Mouse (Mus musculus) CH12.LX (cell line): ENCODE results near the gene Psd. TPM values are rescaled to one million over a fixed set of nuclear protein-coding genes. Genes with fewer than 3 reads are reported as not detected.
A peak's percentile ranks its signal among the peaks of the same experiment; 100 is the strongest.

Source experiments
- DNase-seq: peaks from one replicate; pipeline ENCODE4 v3.0.0-alpha.2; 2013; ENCODE audit errors: extremely low read depth
- H3K27ac ChIP-seq: 2 replicates; pipeline ENCODE4 v1.5.1; 2012; ENCODE audit warnings: low read depth, mild to moderate bottlenecking, control low read depth, moderate library complexity; ENCODE audit not compliant: insufficient read depth
- H3K27me3 ChIP-seq: replicated peaks from 2 replicates; pipeline ENCODE3; 2012; ENCODE audit warnings: inconsistent platforms
- H3K36me3 ChIP-seq, 2 experiments: replicated peaks in 1 of 2; 2 replicates each; pipeline versions ENCODE3 to v1.6.1; 2012; ENCODE audit warnings: inconsistent platforms in 1 of 2, low read length in 1 of 2, mild to moderate bottlenecking in 1 of 2, mixed read lengths in 1 of 2, moderate library complexity in 1 of 2; ENCODE audit not compliant: control insufficient read depth in 1 of 2, insufficient read depth in 1 of 2
- H3K4me1 ChIP-seq, 2 experiments: 2 replicates each; pipeline ENCODE4 v1.6.1; 2012; ENCODE audit warnings: inconsistent platforms in 1 of 2, moderate library complexity in 1 of 2; ENCODE audit not compliant: insufficient read depth in 2 of 2, control insufficient read depth in 1 of 2
- H3K4me2 ChIP-seq: 2 replicates; pipeline ENCODE4 v1.6.1; 2012; ENCODE audit warnings: low read depth, mild to moderate bottlenecking, control low read depth; ENCODE audit not compliant: poor library complexity, insufficient read depth, severe bottlenecking
- H3K4me3 ChIP-seq, 3 experiments: fragments of 150-350 bp in 1 of 3; sonication (generic) in 1 of 3; replicated peaks in 1 of 3; 2 replicates each; pipeline versions ENCODE3 to v1.5.1; 2011 to 2012; ENCODE audit warnings: low read depth in 2 of 3, low read length in 2 of 3, mild to moderate bottlenecking in 2 of 3, moderate library complexity in 2 of 3, control low read depth in 1 of 3, improper control_type of control experiment in 1 of 3, inconsistent platforms in 1 of 3, mixed read lengths in 1 of 3; ENCODE audit not compliant: poor library complexity in 1 of 3
- H3K79me2 ChIP-seq: replicated peaks from 2 replicates; pipeline ENCODE4 v1.6.1; 2012; ENCODE audit warnings: mild to moderate bottlenecking, moderate library complexity; ENCODE audit not compliant: control insufficient read depth, poor library complexity, insufficient read depth, severe bottlenecking; ENCODE audit errors: extremely low read depth
- H3K9ac ChIP-seq: 2 replicates; pipeline ENCODE4 v1.6.1; 2012; ENCODE audit warnings: low read depth, mild to moderate bottlenecking, control low read depth, moderate library complexity; ENCODE audit not compliant: insufficient read depth
- H3K9me3 ChIP-seq: replicated peaks from 2 replicates; pipeline ENCODE3; 2012; ENCODE audit warnings: low read length, inconsistent platforms, mixed read lengths
- E2F4 ChIP-seq: IDR thresholded peaks from 2 replicates; pipeline ENCODE4 v1.6.1; 2011; ENCODE audit warnings: low read depth, low read length, improper control_type of control experiment; ENCODE audit not compliant: insufficient replicate concordance
- ELF1 ChIP-seq: IDR thresholded peaks from 2 replicates; pipeline ENCODE4 v1.6.1; 2014; ENCODE audit warnings: low read depth, mild to moderate bottlenecking, inconsistent platforms, low read length, improper control_type of control experiment
- ETS1 ChIP-seq: conservative IDR thresholded peaks from 2 replicates; pipeline ENCODE4 v1.6.1; 2012; ENCODE audit warnings: low read depth, mild to moderate bottlenecking, inconsistent platforms, low read length, improper control_type of control experiment, moderate library complexity
- JUN ChIP-seq: IDR thresholded peaks from 2 replicates; pipeline ENCODE4 v1.6.1; 2011; ENCODE audit warnings: low read depth, mild to moderate bottlenecking, low read length, improper control_type of control experiment, moderate library complexity; ENCODE audit not compliant: insufficient read depth
- KAT2A ChIP-seq: IDR thresholded peaks from 2 replicates; pipeline ENCODE4 v1.6.1; 2012; ENCODE audit warnings: low read length, improper control_type of control experiment, inconsistent platforms; ENCODE audit not compliant: insufficient replicate concordance
- MAX ChIP-seq: IDR thresholded peaks from 2 replicates; pipeline ENCODE4 v1.6.1; 2011; ENCODE audit warnings: low read length, improper control_type of control experiment
- MAZ ChIP-seq: IDR thresholded peaks from 2 replicates; pipeline ENCODE4 v1.6.1; 2012; ENCODE audit warnings: low read depth, mild to moderate bottlenecking, inconsistent platforms, low read length, improper control_type of control experiment, moderate library complexity
- MXI1 ChIP-seq: IDR thresholded peaks from 2 replicates; pipeline ENCODE4 v1.6.1; 2011; ENCODE audit warnings: mild to moderate bottlenecking, low read depth, low read length, improper control_type of control experiment
- NRF1 ChIP-seq: IDR thresholded peaks from 2 replicates; pipeline ENCODE4 v1.6.1; 2014; ENCODE audit warnings: low read depth, mild to moderate bottlenecking, inconsistent platforms, low read length, improper control_type of control experiment, moderate library complexity
- RAD21 ChIP-seq: IDR thresholded peaks from 2 replicates; pipeline ENCODE4 v1.6.1; 2011; ENCODE audit warnings: low read depth, mild to moderate bottlenecking, low read length, improper control_type of control experiment, moderate library complexity
- RCOR1 ChIP-seq: conservative IDR thresholded peaks from 2 replicates; pipeline ENCODE4 v1.6.1; 2012; ENCODE audit warnings: low read depth, mild to moderate bottlenecking, inconsistent platforms, low read length, improper control_type of control experiment
- SIN3A ChIP-seq: IDR thresholded peaks from 2 replicates; pipeline ENCODE4 v1.6.1; 2012; ENCODE audit warnings: low read length, improper control_type of control experiment, inconsistent platforms
- SMC3 ChIP-seq: IDR thresholded peaks from 2 replicates; pipeline ENCODE4 v1.6.1; 2011; ENCODE audit warnings: low read depth, low read length, improper control_type of control experiment
- TBP ChIP-seq: conservative IDR thresholded peaks from 2 replicates; pipeline ENCODE4 v1.6.1; 2011; ENCODE audit warnings: low read depth, low read length, improper control_type of control experiment
- ZC3H11A ChIP-seq: IDR thresholded peaks from 2 replicates; pipeline ENCODE4 v1.6.1; 2012; ENCODE audit warnings: low read depth, mild to moderate bottlenecking, inconsistent platforms, low read length, improper control_type of control experiment
- ZMIZ1 ChIP-seq: IDR thresholded peaks from 2 replicates; pipeline ENCODE4 v1.6.1; 2012; ENCODE audit warnings: low read depth, mild to moderate bottlenecking, inconsistent platforms, low read length, improper control_type of control experiment
- ZNF384 ChIP-seq: IDR thresholded peaks from 2 replicates; pipeline ENCODE4 v1.6.1; 2012; ENCODE audit warnings: low read depth, low read length, improper control_type of control experiment, inconsistent platforms
- dilution Hi-C: fragments of 300-500 bp; cut with MboI; formaldehyde crosslinking; loops from 2 replicates; pipeline ENCODE4 v1.14.3; 2020; ENCODE audit warnings: low sequenced_read_pairs; ENCODE audit not compliant: extremely low pct_unique_long_range_greater_than_20kb, extremely low pct_ligation_motif_present
- in situ Hi-C: fragments of 300-500 bp; cut with MboI; formaldehyde crosslinking; loops from 3 replicates; pipeline ENCODE4 v1.14.3; 2019; ENCODE audit warnings: low sequenced_read_pairs, low pct_ligation_motif_present, low pct_unique_long_range_greater_than_20kb, mixed read lengths
- polyA plus RNA-seq: library from polyadenylated mRNA; unstranded; fragments of >175 nt; gene quantifications from 2 replicates; pipeline ENCODE4 v1.2.1, GENCODE M21; 2012; ENCODE audit warnings: low read depth; ENCODE audit not compliant: insufficient read length
- total RNA-seq, 2 experiments: library from RNA; depleted of rRNA; stranded (reverse); fragments of 300-350 nt in 1 of 2; fragments of >200 nt in 1 of 2; gene quantifications; 2 replicates each; pipeline ENCODE4 v1.2.3; 2012 to 2014

Psd gene
- total and polyA plus RNA-seq, 3 experiments = 0.70 to 20.1 (median 2.2) TPM

GRCm38 (mm10) chr19:46304216-46304841 lies 22.6 kb downstream of the Psd start, which contains the start of gene Nfkb2 (continued):
- peak; percentile 58 for TF ChIP-seq ETS1
- TF ChIP-seq E2F4 = peak; percentile 66; the same call in 1 of the 2 replicates
- TF ChIP-seq TBP = peak; percentile 68
- peak; percentile 74 for TF ChIP-seq ELF1

- no peaks in the 10 kb centered on the region for H3K27me3 ChIP-seq
- DNase-seq = peak; percentile 20
- H3K27ac ChIP-seq = peak overlapping the region; percentile 69; the same call in 1 of the 2 replicates
- H3K4me2 ChIP-seq = peak overlapping the region; percentile 77
- H3K4me1 ChIP-seq = peaks cover 8 to 32% of the 10 kb centered on the region in 2 experiments
- peaks cover 6% of the 10 kb centered on the region for H3K79me2 ChIP-seq
- peak overlapping the region; percentile 50 to 96 (median 71) for H3K4me3 ChIP-seq
- no peaks in the 10 kb centered on the region for H3K9me3 ChIP-seq
- peaks cover 19 to 26% of the 10 kb centered on the region in 2 experiments for H3K36me3 ChIP-seq
- H3K9ac ChIP-seq = peak overlapping the region; percentile 9
- dilution Hi-C loops (no loop called here), in situ Hi-C loops (no loop called here)
- TF ChIP-seq NRF1 = no peak
- TF ChIP-seq TBP = no peak
- TF ChIP-seq SMC3 = no peak
- no peak for TF ChIP-seq ZMIZ1
- no peak for TF ChIP-seq JUN
- TF ChIP-seq RAD21 = no peak
- no peak for TF ChIP-seq ZC3H11A
- TF ChIP-seq MAX = no peak
- no peak for TF ChIP-seq RCOR1
- no peak; the same call in 1 of the 2 replicates for TF ChIP-seq MXI1
- TF ChIP-seq ELF1 = no peak
- TF ChIP-seq MAZ = no peak
- no peak for TF ChIP-seq ZNF384
- TF ChIP-seq KAT2A = no peak
- TF ChIP-seq SIN3A = no peak
These were observed 23.4 kb downstream of the Psd start for GRCm38 (mm10) chr19:46303251-46304215.
